Mouse (Mus musculus) neural tube, embryonic 11.5 days (tissue): Measurements from ENCODE around the gene Haghl. TPM values are rescaled to one million over a fixed set of nuclear protein-coding genes. Genes with fewer than 3 reads are reported as not detected.

Experiments
- ATAC-seq: fragments of 200-750 bp; cut with Nextera tagmentation; 2 replicates; pipeline ENCODE4 v1.8.0; 2017; ENCODE audit warnings: moderate number of reproducible peaks, mild to moderate bottlenecking, moderate TSS enrichment, moderate library complexity; ENCODE audit not compliant: insufficient read depth, low FRiP score, low TSS enrichment
- DNase-seq: peaks from one replicate; pipeline ENCODE4 v3.0.0-alpha.2; 2015; ENCODE audit warnings: low spot score
- H3K27ac ChIP-seq: fragments of 300-500 bp; sonication (generic); 2 replicates; pipeline ENCODE4 v1.5.1; 2014; ENCODE audit warnings: low read depth, mild to moderate bottlenecking, low read length
- H3K27me3 ChIP-seq: fragments of 300-500 bp; sonication (generic); 2 replicates; pipeline ENCODE4 v1.6.1; 2014; ENCODE audit warnings: mild to moderate bottlenecking, low read length, mixed read lengths; ENCODE audit not compliant: control insufficient read depth, insufficient read depth
- H3K36me3 ChIP-seq: fragments of 300-500 bp; sonication (generic); 2 replicates; pipeline ENCODE4 v1.6.1; 2014; ENCODE audit warnings: mild to moderate bottlenecking, low read length, moderate library complexity, mixed read lengths; ENCODE audit not compliant: control insufficient read depth, insufficient read depth
- H3K4me1 ChIP-seq: fragments of 300-500 bp; sonication (generic); 2 replicates; pipeline ENCODE4 v1.6.1; 2014; ENCODE audit warnings: low read length, mixed read lengths; ENCODE audit not compliant: control insufficient read depth, insufficient read depth
- H3K4me2 ChIP-seq: fragments of 300-500 bp; sonication (generic); 2 replicates; pipeline ENCODE4 v1.6.1; 2014; ENCODE audit warnings: low read depth, mild to moderate bottlenecking, moderate library complexity
- H3K4me3 ChIP-seq: fragments of 300-500 bp; sonication (generic); 2 replicates; pipeline ENCODE4 v1.5.1; 2014; ENCODE audit warnings: low read depth, low read length
- H3K9ac ChIP-seq: fragments of 300-500 bp; sonication (generic); 2 replicates; pipeline ENCODE4 v1.6.1; 2014; ENCODE audit warnings: mild to moderate bottlenecking, low read length
- H3K9me3 ChIP-seq: fragments of 300-500 bp; sonication (generic); 2 replicates; pipeline ENCODE4 v1.6.1; 2016; ENCODE audit warnings: low read length; ENCODE audit not compliant: control insufficient read depth
- WGBS: fragments of 180-500 bp; shearing (Covaris S2); extraction: QIAGEN DNeasy Blood & Tissue Kit; methylation state at CpG from one replicate; pipeline ENCODE4 v1.1.7; 2014; 5-methylcytosine and 5-hydroxymethylcytosine counted together
- polyA plus RNA-seq: library from polyadenylated mRNA; unstranded; fragments of >200 nt; fragmentation: Nextera tagmentation; extraction: Ambion mirVana; gene quantifications from 2 replicates; pipeline ENCODE4 v1.2.1, GENCODE M21; 2014

Gene Haghl
- polyA plus RNA-seq, 1 experiment from 2014 or later = 74.6 TPM

DNA sequence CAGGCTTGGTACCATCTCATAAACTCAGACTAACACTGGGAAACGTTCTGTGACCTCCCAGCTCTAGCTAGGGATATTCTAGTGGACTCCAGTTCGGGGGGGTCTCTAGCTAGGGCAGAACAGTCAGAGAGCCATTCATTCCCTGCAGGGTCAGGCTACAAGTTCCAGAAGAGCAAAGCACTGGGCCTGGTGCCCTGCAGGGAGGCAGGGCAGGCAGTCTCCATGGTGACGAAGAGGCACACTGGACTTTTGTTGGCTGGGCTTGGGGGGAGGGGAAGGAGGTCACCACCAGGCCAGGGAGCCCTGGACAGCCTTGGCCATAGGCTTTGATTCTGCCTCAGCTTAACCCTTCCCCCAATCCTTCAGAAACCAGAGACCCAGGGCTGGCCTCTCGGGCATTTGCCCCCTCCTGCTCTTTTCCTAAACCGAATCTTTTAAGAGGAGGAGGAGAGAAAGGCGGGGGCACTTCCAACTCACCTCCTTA is 10.2 kb upstream of the Haghl start, which contains the start of gene AC134908.4:
AC134908.4 (minus strand) TSS at position 51 of the 484 bp plus-strand sequence.
- no peaks in the 10 kb centered on the region for H3K9me3 ChIP-seq
- H3K36me3 ChIP-seq = 0 out of 2 replicates have a peak, but pooled peaks cover 2% of the 10 kb centered on the region
- H3K4me2 ChIP-seq = peak within 1 kb of the TSS; percentile 96
- peak within 1 kb of the TSS; percentile 88 for H3K27ac ChIP-seq
- 0% methylated on average over 6 of the region's 6 CpGs for WGBS
- peak within 1 kb of the TSS; percentile 83 for H3K4me3 ChIP-seq
- ATAC-seq (0 out of 2 replicates have a peak, but pooled peaks have one; percentile 35), DNase-seq (peak; percentile 79)
- no peaks in the 10 kb centered on the region for H3K27me3 ChIP-seq
- H3K4me1 ChIP-seq = peaks cover 45% of the 10 kb centered on the region
- peak within 1 kb of the TSS; percentile 84 for H3K9ac ChIP-seq

GRCm38 (mm10) chr17:25794998-25795397 is 9.5 kb upstream of the Haghl start:
- H3K27me3 ChIP-seq = no peaks in the 10 kb centered on the region
- DNase-seq (no peak), ATAC-seq (no peak)
- 61% methylated on average over 17 of the region's 17 CpGs for WGBS
- peaks cover 45% of the 10 kb centered on the region for H3K4me1 ChIP-seq
- peak overlapping the region; percentile 84 for H3K9ac ChIP-seq
- peak overlapping the region; percentile 83 for H3K4me3 ChIP-seq
- H3K4me2 ChIP-seq = peak overlapping the region; percentile 96
- peak overlapping the region; percentile 88 for H3K27ac ChIP-seq
- 0 out of 2 replicates have a peak, but pooled peaks cover 2% of the 10 kb centered on the region for H3K36me3 ChIP-seq
- no peaks in the 10 kb centered on the region for H3K9me3 ChIP-seq

DNA sequence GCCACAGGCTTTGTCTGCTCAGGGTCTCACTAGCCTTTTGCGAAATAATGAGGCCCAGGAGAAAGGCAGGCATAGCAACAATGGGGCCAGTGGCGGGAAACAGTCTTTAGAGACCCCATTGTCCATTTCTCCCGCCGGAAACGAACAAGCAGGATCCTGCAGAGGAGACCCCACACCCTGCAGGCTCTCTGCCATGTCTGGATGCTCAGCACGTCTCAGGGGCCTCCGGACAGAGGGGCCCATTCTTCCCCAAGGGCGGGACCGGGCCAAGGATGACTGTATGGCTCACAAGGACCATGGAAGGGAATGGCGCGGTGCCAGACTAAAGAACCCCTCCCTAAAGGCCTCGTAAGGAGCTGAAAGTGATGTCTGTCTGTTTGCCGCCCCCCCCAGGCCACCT is 8.7 kb upstream of the Haghl start:
- Histone ChIP-seq H3K4me1 (peaks cover 45% of the 10 kb centered on the region), H3K9me3 (no peaks in the 10 kb centered on the region), H3K4me2 (peak overlapping the region; percentile 96), H3K36me3 (0 out of 2 replicates have a peak, but pooled peaks cover 2% of the 10 kb centered on the region), H3K27me3 (no peaks in the 10 kb centered on the region), H3K4me3 (peak overlapping the region; percentile 83), H3K9ac (peak overlapping the region; percentile 84), H3K27ac (peak overlapping the region; percentile 88)
- DNase-seq (peak; percentile 68), ATAC-seq (peak; percentile 60)
- 46% methylated on average over 13 of the region's 13 CpGs for WGBS

DNA sequence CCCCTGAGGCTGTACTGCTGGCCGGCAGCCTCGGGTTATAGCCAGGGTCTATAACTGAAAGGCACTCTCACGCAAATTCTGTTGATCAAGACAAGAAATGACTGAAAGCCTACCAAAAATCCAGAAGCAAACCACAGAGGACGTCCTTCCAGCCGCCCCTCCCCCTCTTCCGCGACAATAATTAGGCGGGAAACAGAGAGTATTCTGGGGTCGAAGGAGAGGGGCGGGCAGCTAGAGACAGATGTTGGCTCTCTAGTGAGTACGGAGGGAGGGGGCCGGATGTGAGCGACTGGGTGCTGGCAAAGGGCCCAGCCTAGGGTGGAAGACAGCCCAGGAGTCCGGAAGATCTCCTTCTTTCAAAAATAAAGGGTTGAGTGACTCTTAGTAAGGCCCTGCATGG is 7.1 kb upstream of the Haghl start, which contains the start of gene Fam173a:
Fam173a (minus strand) TSS at position 287 of the 400 bp plus-strand sequence.
- H3K4me3 ChIP-seq = peak within 1 kb of the TSS; percentile 83
- H3K4me1 ChIP-seq = peaks cover 44% of the 10 kb centered on the region
- 0 out of 2 replicates have a peak, but pooled peaks cover 2% of the 10 kb centered on the region for H3K36me3 ChIP-seq
- WGBS = under 1% methylated on average over 13 of the region's 14 CpGs
- H3K4me2 ChIP-seq = peak within 1 kb of the TSS; percentile 96
- DNase-seq (peak; percentile 72), ATAC-seq (no peak)
- H3K27ac ChIP-seq = peak within 1 kb of the TSS; percentile 88
- H3K27me3 ChIP-seq = no peaks in the 10 kb centered on the region
- H3K9me3 ChIP-seq = no peaks in the 10 kb centered on the region
- peak within 1 kb of the TSS; percentile 84 for H3K9ac ChIP-seq

GRCm38 (mm10) chr17:25791843-25792527 is 6.5 kb upstream of the Haghl start:
- H3K9ac ChIP-seq = peak overlapping the region; percentile 75
- H3K27ac ChIP-seq = peak overlapping the region; percentile 88
- ATAC-seq (peak; percentile 29; the same call in 1 of the 2 replicates), DNase-seq (peak; percentile 88)
- peaks cover 40% of the 10 kb centered on the region for H3K4me1 ChIP-seq
- peak overlapping the region; percentile 96 for H3K4me2 ChIP-seq
- WGBS = under 1% methylated on average over 45 of the region's 45 CpGs
- 0 out of 2 replicates have a peak, but pooled peaks cover 2% of the 10 kb centered on the region for H3K36me3 ChIP-seq
- H3K9me3 ChIP-seq = no peaks in the 10 kb centered on the region
- H3K4me3 ChIP-seq = peak overlapping the region; percentile 56
- H3K27me3 ChIP-seq = no peaks in the 10 kb centered on the region

- WGBS = 31% methylated on average over 19 of the region's 19 CpGs
- peaks cover 40% of the 10 kb centered on the region for H3K4me1 ChIP-seq
- peak overlapping the region; percentile 88 for H3K27ac ChIP-seq
- peak overlapping the region; percentile 56 for H3K4me3 ChIP-seq
- peak overlapping the region; percentile 96 for H3K4me2 ChIP-seq
- no peaks in the 10 kb centered on the region for H3K9me3 ChIP-seq
- no peaks in the 10 kb centered on the region for H3K27me3 ChIP-seq
- H3K9ac ChIP-seq = peak overlapping the region; percentile 75
- 0 out of 2 replicates have a peak, but pooled peaks cover 2% of the 10 kb centered on the region for H3K36me3 ChIP-seq
- peak; percentile 56 for DNase-seq
- no peak for ATAC-seq
Measured at GRCm38 (mm10) chr17:25791320-25791842, 5.9 kb upstream of the Haghl start.

GRCm38 (mm10) chr17:25786781-25787504 is 1.5 kb upstream of the Haghl start:
- WGBS = 93% methylated on average over 9 of the region's 9 CpGs
- no peak for ATAC-seq

DNA sequence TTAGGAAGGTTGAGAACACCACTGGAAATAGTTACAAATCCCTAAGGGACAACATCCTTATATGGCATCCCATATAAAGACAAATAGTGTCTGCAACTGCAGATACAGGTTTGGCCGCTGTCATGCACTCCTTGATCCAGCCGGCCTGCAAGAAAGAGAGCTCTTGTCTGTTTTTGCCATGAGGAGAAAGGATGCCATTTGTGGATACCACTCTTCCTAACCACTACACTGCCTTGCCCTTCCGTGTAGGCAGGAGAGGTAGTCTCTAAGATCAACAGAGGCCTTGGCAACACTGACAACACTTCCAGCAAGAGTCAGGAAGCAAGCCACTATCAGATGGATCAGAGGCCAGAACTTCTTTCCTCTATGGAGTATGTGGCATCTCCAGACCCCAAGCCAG is 807 bp upstream of the Haghl start, which contains the start of gene Ccdc78:
Ccdc78 (plus strand) TSS at position 301 of the 400 bp plus-strand sequence.
- H3K27me3 ChIP-seq = no peaks in the 10 kb centered on the region
- H3K27ac ChIP-seq = peak within 1 kb of the TSS; percentile 83
- WGBS = 87% methylated on average over 3 of the region's 3 CpGs
- H3K4me3 ChIP-seq = peak within 1 kb of the TSS; percentile 71
- H3K9me3 ChIP-seq = no peaks in the 10 kb centered on the region
- H3K36me3 ChIP-seq = peaks cover 3% of the 10 kb centered on the region; the same call in 1 of the 2 replicates
- ATAC-seq = no peak
- peak within 1 kb of the TSS; percentile 85 for H3K9ac ChIP-seq
- DNase-seq = no peak
- peaks cover 12% of the 10 kb centered on the region for H3K4me1 ChIP-seq
- H3K4me2 ChIP-seq = peak within 1 kb of the TSS; percentile 86

More at GRCm38 (mm10) chr17:25786781-25787504, 1.5 kb upstream of the Haghl start:
- H3K36me3 ChIP-seq = peaks cover 3% of the 10 kb centered on the region; the same call in 1 of the 2 replicates
- no peak overlapping the region for H3K4me2 ChIP-seq
- no peak overlapping the region for H3K9ac ChIP-seq
- H3K9me3 ChIP-seq = no peaks in the 10 kb centered on the region
- H3K4me3 ChIP-seq = no peak overlapping the region
- no peaks in the 10 kb centered on the region for H3K27me3 ChIP-seq
- no peak for DNase-seq
- no peak overlapping the region for H3K27ac ChIP-seq
- H3K4me1 ChIP-seq = peaks cover 14% of the 10 kb centered on the region
